Mouse (Mus musculus) kidney, postnatal 0 days (tissue): ENCODE results near the gene Zbtb41. TPM values are rescaled to one million over a fixed set of nuclear protein-coding genes. Genes with fewer than 3 reads are reported as not detected.

Experiments used
- ATAC-seq: fragments of 200-750 bp; cut with Nextera tagmentation; replicated peaks from 2 replicates; pipeline ENCODE4 v1.8.0; 2017; ENCODE audit warnings: low read depth, moderate number of reproducible peaks, moderate TSS enrichment, moderate library complexity; ENCODE audit not compliant: low FRiP score
- DNase-seq: peaks from one replicate; pipeline ENCODE4 v3.0.0-alpha.2; 2016; ENCODE audit warnings: low spot score
- H3K27ac ChIP-seq: fragments of 300-500 bp; sonication (generic); 2 replicates; pipeline ENCODE4 v1.5.1; 2014; ENCODE audit warnings: mild to moderate bottlenecking
- H3K27me3 ChIP-seq: fragments of 300-500 bp; sonication (generic); 2 replicates; pipeline ENCODE4 v1.6.1; 2014; ENCODE audit warnings: low read length, mixed read lengths; ENCODE audit not compliant: insufficient read depth
- H3K36me3 ChIP-seq: fragments of 300-500 bp; sonication (generic); 2 replicates; pipeline ENCODE4 v1.6.1; 2014; ENCODE audit warnings: low read length, mixed read lengths; ENCODE audit not compliant: insufficient read depth
- H3K4me1 ChIP-seq: fragments of 300-500 bp; sonication (generic); replicated peaks from 2 replicates; pipeline ENCODE4 v1.6.1; 2014; ENCODE audit warnings: antibody characterized with exemption, low read length, mixed read lengths; ENCODE audit not compliant: insufficient read depth
- H3K4me2 ChIP-seq: fragments of 300-500 bp; sonication (generic); 2 replicates; pipeline ENCODE4 v1.6.1; 2014; ENCODE audit warnings: mild to moderate bottlenecking, low read length, moderate library complexity, mixed read lengths
- H3K4me3 ChIP-seq: fragments of 300-500 bp; sonication (generic); replicated peaks from 2 replicates; pipeline ENCODE4 v1.5.1; 2014; ENCODE audit warnings: low read depth, low read length
- H3K9ac ChIP-seq: fragments of 300-500 bp; sonication (generic); 2 replicates; pipeline ENCODE4 v1.6.1; 2014; ENCODE audit warnings: low read depth, low read length
- H3K9me3 ChIP-seq: fragments of 300-500 bp; sonication (generic); replicated peaks from 2 replicates; pipeline ENCODE4 v1.6.1; 2016; ENCODE audit warnings: low read length, inconsistent platforms, mixed read lengths
- CTCF ChIP-seq: IDR thresholded peaks from 2 replicates; pipeline ENCODE4 v1.5.1; 2016; ENCODE audit warnings: antibody characterized with exemption, low read depth, mild to moderate bottlenecking, moderate library complexity
- WGBS: fragments of 180-500 bp; shearing (Covaris S2); extraction: QIAGEN DNeasy Blood & Tissue Kit; methylation state at CpG from one replicate; pipeline ENCODE4 v1.1.7; 2014; 5-methylcytosine and 5-hydroxymethylcytosine counted together
- polyA plus RNA-seq: library from polyadenylated mRNA; unstranded; fragments of >200 nt; fragmentation: Nextera tagmentation; extraction: Ambion mirVana; gene quantifications from 2 replicates; pipeline ENCODE4 v1.2.1, GENCODE M21; 2015

Gene Zbtb41
- polyA plus RNA-seq, 1 experiment from 2014 or later = 6.9 TPM

DNA sequence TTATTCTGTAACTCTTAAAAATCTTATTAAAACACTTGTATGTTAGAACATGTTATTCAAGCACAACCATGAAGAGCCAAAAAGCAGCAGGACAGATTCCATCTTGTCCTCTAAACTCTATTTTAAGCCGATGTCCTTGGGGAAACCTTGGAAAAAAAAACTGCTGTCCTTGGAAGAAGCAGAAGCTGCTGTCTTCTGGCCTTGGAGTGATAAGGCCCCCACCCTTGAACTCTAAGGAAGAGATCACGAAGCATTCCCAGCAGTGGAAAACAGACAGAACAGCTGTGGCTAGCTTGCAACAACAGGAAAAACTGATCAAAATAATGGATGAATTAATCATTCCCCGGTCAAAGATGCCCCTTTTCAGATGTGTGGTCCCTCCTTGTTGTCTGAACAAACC is 74.1 kb downstream of the Zbtb41 start:
- H3K4me1 ChIP-seq = no peaks in the 10 kb centered on the region
- ATAC-seq = no peak
- H3K9ac ChIP-seq = no peak overlapping the region
- no peak for TF ChIP-seq CTCF
- DNase-seq = no peak
- H3K27me3 ChIP-seq = no peaks in the 10 kb centered on the region
- H3K4me2 ChIP-seq = no peak overlapping the region
- 76% methylated on average over 3 of the region's 3 CpGs for WGBS
- H3K36me3 ChIP-seq = peaks cover 13% of the 10 kb centered on the region; the same call in 1 of the 2 replicates
- H3K9me3 ChIP-seq = no peaks in the 10 kb centered on the region
- no peak overlapping the region for H3K4me3 ChIP-seq
- H3K27ac ChIP-seq = no peak overlapping the region

- Histone ChIP-seq H3K27ac (no peak overlapping the region), H3K27me3 (no peaks in the 10 kb centered on the region), H3K9me3 (no peaks in the 10 kb centered on the region), H3K4me2 (no peak overlapping the region), H3K4me1 (no peaks in the 10 kb centered on the region), H3K4me3 (no peak overlapping the region), H3K36me3 (no peaks in the 10 kb centered on the region), H3K9ac (no peak overlapping the region)
- ATAC-seq (no peak), DNase-seq (no peak)
- no peak for TF ChIP-seq CTCF
Measured at GRCm38 (mm10) chr1:139499751-139500150, 77.7 kb downstream of the Zbtb41 start.

DNA sequence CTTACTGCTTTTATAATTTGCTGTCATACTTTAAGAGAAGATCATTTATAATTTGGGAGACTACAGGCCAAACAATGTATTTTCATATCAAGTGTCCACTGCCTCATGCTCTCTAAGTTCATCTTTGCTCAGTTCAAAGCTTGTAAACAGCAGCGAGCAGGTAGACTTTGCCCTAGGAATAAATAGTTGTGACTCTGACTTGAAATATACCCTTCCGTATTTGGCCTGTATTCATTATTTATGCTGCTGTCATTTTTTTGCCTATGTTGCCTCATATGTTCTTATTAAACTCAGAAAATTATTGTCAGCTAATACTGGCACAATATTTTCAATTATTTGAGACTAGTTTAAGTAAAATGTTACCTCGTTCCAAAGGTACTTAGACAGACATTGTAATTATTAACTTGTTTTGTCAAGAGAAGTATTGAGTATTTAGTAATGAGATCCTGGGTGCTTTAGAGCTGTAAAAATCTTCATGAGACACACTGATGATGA is 79.2 kb downstream of the Zbtb41 start, which contains the start of gene F13b:
TSS of gene F13b (plus strand) at position 445 of the 495 bp plus-strand sequence.
- H3K4me1 ChIP-seq = no peaks in the 10 kb centered on the region
- H3K27ac ChIP-seq = no peak within 1 kb of the TSS
- WGBS = 79% methylated on average over 3 of the region's 3 CpGs
- H3K4me2 ChIP-seq = no peak within 1 kb of the TSS
- DNase-seq = no peak
- H3K4me3 ChIP-seq = no peak within 1 kb of the TSS
- H3K36me3 ChIP-seq = no peaks in the 10 kb centered on the region
- ATAC-seq = peak; percentile 46; the same call in 1 of the 2 replicates
- no peaks in the 10 kb centered on the region for H3K27me3 ChIP-seq
- no peaks in the 10 kb centered on the region for H3K9me3 ChIP-seq
- H3K9ac ChIP-seq = no peak within 1 kb of the TSS
- no peak for TF ChIP-seq CTCF

Other genes starting within 250 kb of the Zbtb41 start
- 0.29 and 0.32 TPM in 2 replicates for gene Crb1, start 45.2 kb upstream of the Zbtb41 start, polyA plus RNA-seq
- 7.1 and 7.2 TPM in 2 replicates for gene Aspm, start 32.5 kb downstream of the Zbtb41 start, polyA plus RNA-seq
- 2.8 and 4.0 TPM in 2 replicates for gene F13b, start 79.4 kb downstream of the Zbtb41 start, polyA plus RNA-seq
- not detected in 2 replicates for gene Cfhr1, start 138.0 kb downstream of the Zbtb41 start, polyA plus RNA-seq